Mouse (Mus musculus) thymus, adult 2 months (tissue): Measurements from ENCODE around the gene Alx3.

Source experiments
- CTCF ChIP-seq: fragments of 200-500 bp; IDR thresholded peaks from 2 replicates; pipeline ENCODE4 v1.5.1; 2012; ENCODE audit warnings: mild to moderate bottlenecking, control low read depth, low read length, moderate library complexity, borderline replicate concordance; ENCODE audit not compliant: control insufficient read depth, poor library complexity, insufficient read depth; ENCODE audit errors: extremely low read depth
- POLR2A ChIP-seq: fragments of 200-500 bp; IDR thresholded peaks from 2 replicates; pipeline ENCODE4 v1.6.1; 2012; ENCODE audit warnings: mild to moderate bottlenecking, low read length, control low read depth, moderate library complexity; ENCODE audit not compliant: control insufficient read depth, poor library complexity, insufficient read depth; ENCODE audit errors: extremely low read depth

- no peak for TF ChIP-seq CTCF
- TF ChIP-seq POLR2A, result no peak
Observed at GRCm38 (mm10) chr3:107571205-107571604, 23.6 kb upstream of the Alx3 start.
